Mouse (Mus musculus): ENCODE measurements around the gene Cdk5r1. TPM values are rescaled to one million over a fixed set of nuclear protein-coding genes. Genes with fewer than 3 reads are reported as not detected.

The Cdk5r1 gene
- polyA plus RNA-seq, 1 experiment, result 3.2 TPM

GRCm38 (mm10) chr11:80484191-80484791, 7.5 kb downstream of the Cdk5r1 start:
- 79% methylated on average over 12 of the region's 12 CpGs for WGBS
- no peak for TF ChIP-seq CTCF (IDR thresholded peaks at IDR 0.05; ENCODE audit: control insufficient read depth, insufficient read depth, low read length)
- no peak overlapping the region for H3K4me3 ChIP-seq (replicated peaks; ENCODE audit: control insufficient read depth, low read depth, low read length)
- H3K27ac ChIP-seq (ENCODE audit: control insufficient read depth, insufficient read depth, low read depth, low read length, poor library complexity), result no peak overlapping the region
- peaks cover 2% of the 10 kb centered on the region for H3K4me1 ChIP-seq (ENCODE audit: control insufficient read depth, insufficient read depth, low read length)

GRCm38 (mm10) chr11:80485120-80485551, 8.3 kb downstream of the Cdk5r1 start:
- Histone ChIP-seq H3K4me3 (replicated peaks; ENCODE audit: control insufficient read depth, low read depth, low read length) (no peak overlapping the region), H3K4me1 (ENCODE audit: control insufficient read depth, insufficient read depth, low read length) (peaks cover 6% of the 10 kb centered on the region), H3K27ac (ENCODE audit: control insufficient read depth, insufficient read depth, low read depth, low read length, poor library complexity) (no peak overlapping the region)
- no peak for TF ChIP-seq POLR2A (IDR thresholded peaks at IDR 0.05; ENCODE audit: borderline replicate concordance, control insufficient read depth, low read depth, low read length)
- TF ChIP-seq CTCF (IDR thresholded peaks at IDR 0.05; ENCODE audit: control insufficient read depth, insufficient read depth, low read length), result no peak
- 86% methylated on average over 9 of the region's 9 CpGs for WGBS

GRCm38 (mm10) chr11:80485622-80486206, 8.9 kb downstream of the Cdk5r1 start:
- peaks cover 6% of the 10 kb centered on the region for H3K4me1 ChIP-seq (ENCODE audit: control insufficient read depth, insufficient read depth, low read length)
- 82% methylated on average over 10 of the region's 10 CpGs for WGBS
- no peak for TF ChIP-seq POLR2A (IDR thresholded peaks at IDR 0.05; ENCODE audit: borderline replicate concordance, control insufficient read depth, low read depth, low read length)
- TF ChIP-seq CTCF (IDR thresholded peaks at IDR 0.05; ENCODE audit: control insufficient read depth, insufficient read depth, low read length), result no peak
- H3K4me3 ChIP-seq (replicated peaks; ENCODE audit: control insufficient read depth, low read depth, low read length), result no peak overlapping the region
- H3K27ac ChIP-seq (ENCODE audit: control insufficient read depth, insufficient read depth, low read depth, low read length, poor library complexity), result no peak overlapping the region

GRCm38 (mm10) chr11:80487904-80488587, 11.2 kb downstream of the Cdk5r1 start:
- TF ChIP-seq POLR2A (IDR thresholded peaks at IDR 0.05; ENCODE audit: borderline replicate concordance, control insufficient read depth, low read depth, low read length) (no peak), CTCF (IDR thresholded peaks at IDR 0.05; ENCODE audit: control insufficient read depth, insufficient read depth, low read length) (no peak)
- H3K4me1 ChIP-seq (ENCODE audit: control insufficient read depth, insufficient read depth, low read length), result peaks cover 8% of the 10 kb centered on the region
- no peak overlapping the region for H3K4me3 ChIP-seq (replicated peaks; ENCODE audit: control insufficient read depth, low read depth, low read length)
- no peak overlapping the region for H3K27ac ChIP-seq (ENCODE audit: control insufficient read depth, insufficient read depth, low read depth, low read length, poor library complexity)
- WGBS, result 59% methylated on average over 15 of the region's 15 CpGs

GRCm38 (mm10) chr11:80489172-80489881, 12.5 kb downstream of the Cdk5r1 start:
- peak overlapping the region; percentile 14 for H3K4me3 ChIP-seq (replicated peaks; ENCODE audit: control insufficient read depth, low read depth, low read length)
- no peak for TF ChIP-seq CTCF (IDR thresholded peaks at IDR 0.05; ENCODE audit: control insufficient read depth, insufficient read depth, low read length)
- no peak for TF ChIP-seq POLR2A (IDR thresholded peaks at IDR 0.05; ENCODE audit: borderline replicate concordance, control insufficient read depth, low read depth, low read length)
- peaks cover 10% of the 10 kb centered on the region for H3K4me1 ChIP-seq (ENCODE audit: control insufficient read depth, insufficient read depth, low read length)
- peak overlapping the region; percentile 95 for H3K27ac ChIP-seq (ENCODE audit: control insufficient read depth, insufficient read depth, low read depth, low read length, poor library complexity)
- 20% methylated on average over 12 of the region's 12 CpGs for WGBS

GRCm38 (mm10) chr11:80489882-80490196, 13.0 kb downstream of the Cdk5r1 start:
- Histone ChIP-seq H3K4me3 (replicated peaks; ENCODE audit: control insufficient read depth, low read depth, low read length) (no peak overlapping the region), H3K27ac (ENCODE audit: control insufficient read depth, insufficient read depth, low read depth, low read length, poor library complexity) (peak overlapping the region; percentile 95), H3K4me1 (ENCODE audit: control insufficient read depth, insufficient read depth, low read length) (peaks cover 10% of the 10 kb centered on the region)
- TF ChIP-seq POLR2A (IDR thresholded peaks at IDR 0.05; ENCODE audit: borderline replicate concordance, control insufficient read depth, low read depth, low read length) (no peak), CTCF (IDR thresholded peaks at IDR 0.05; ENCODE audit: control insufficient read depth, insufficient read depth, low read length) (no peak)
- WGBS, result 8% methylated on average over 5 of the region's 5 CpGs

GRCm38 (mm10) chr11:80490831-80491230, 14.0 kb downstream of the Cdk5r1 start:
- TF ChIP-seq POLR2A (IDR thresholded peaks at IDR 0.05; ENCODE audit: borderline replicate concordance, control insufficient read depth, low read depth, low read length) (no peak), CTCF (IDR thresholded peaks at IDR 0.05; ENCODE audit: control insufficient read depth, insufficient read depth, low read length) (no peak)
- WGBS, result 79% methylated on average over 10 of the region's 10 CpGs

GRCm38 (mm10) chr11:80493186-80493585, 16.4 kb downstream of the Cdk5r1 start:
- no peak overlapping the region for H3K4me3 ChIP-seq (replicated peaks; ENCODE audit: control insufficient read depth, low read depth, low read length)
- peaks cover 16% of the 10 kb centered on the region for H3K4me1 ChIP-seq (ENCODE audit: control insufficient read depth, insufficient read depth, low read length)
- TF ChIP-seq CTCF (IDR thresholded peaks at IDR 0.05; ENCODE audit: control insufficient read depth, insufficient read depth, low read length), result no peak
- no peak for TF ChIP-seq POLR2A (IDR thresholded peaks at IDR 0.05; ENCODE audit: borderline replicate concordance, control insufficient read depth, low read depth, low read length)
- H3K27ac ChIP-seq (ENCODE audit: control insufficient read depth, insufficient read depth, low read depth, low read length, poor library complexity), result no peak overlapping the region
- 84% methylated on average over 5 of the region's 5 CpGs for WGBS

More at GRCm38 (mm10) chr11:80490831-80491230, 14.0 kb downstream of the Cdk5r1 start:
- Histone ChIP-seq H3K4me1 (ENCODE audit: control insufficient read depth, insufficient read depth, low read length) (peaks cover 11% of the 10 kb centered on the region), H3K27ac (ENCODE audit: control insufficient read depth, insufficient read depth, low read depth, low read length, poor library complexity) (peak overlapping the region; percentile 22), H3K4me3 (replicated peaks; ENCODE audit: control insufficient read depth, low read depth, low read length) (no peak overlapping the region)

Data from bone marrow, adult 2 months (tissue).